Mouse (Mus musculus) gastrocnemius, postnatal 36 days (tissue): ENCODE measurements around the gene Slc36a2. TPM values are rescaled to one million over a fixed set of nuclear protein-coding genes. Genes with fewer than 3 reads are reported as not detected.

ENCODE experiments used
- DNase-seq, 2 experiments: peaks; one replicate each; pipeline ENCODE4 v3.0.0; 2022
- intact Hi-C: fragments of 180-260 bp; cut with DNase I; formaldehyde crosslinking; loops from one replicate; pipeline ENCODE4 v1.15.1; 2025
- long read RNA-seq, 2 experiments: library from polyadenylated mRNA; stranded (forward); transcript quantifications; one replicate each; pipeline ENCODE4 v2.0.0; 2021
- total RNA-seq, 2 experiments: library from RNA; stranded (reverse); gene quantifications; 2 replicates each; pipeline ENCODE4 v1.2.3; 2021

Slc36a2 gene
- 1 to 10 TPM in 1 of 2 experiments, under 1 TPM in 1; 0.59 to 1.5 TPM for total RNA-seq
- long read RNA-seq, experiment 1, result 0 reads
- long read RNA-seq, experiment 2, result 0 reads

DNA sequence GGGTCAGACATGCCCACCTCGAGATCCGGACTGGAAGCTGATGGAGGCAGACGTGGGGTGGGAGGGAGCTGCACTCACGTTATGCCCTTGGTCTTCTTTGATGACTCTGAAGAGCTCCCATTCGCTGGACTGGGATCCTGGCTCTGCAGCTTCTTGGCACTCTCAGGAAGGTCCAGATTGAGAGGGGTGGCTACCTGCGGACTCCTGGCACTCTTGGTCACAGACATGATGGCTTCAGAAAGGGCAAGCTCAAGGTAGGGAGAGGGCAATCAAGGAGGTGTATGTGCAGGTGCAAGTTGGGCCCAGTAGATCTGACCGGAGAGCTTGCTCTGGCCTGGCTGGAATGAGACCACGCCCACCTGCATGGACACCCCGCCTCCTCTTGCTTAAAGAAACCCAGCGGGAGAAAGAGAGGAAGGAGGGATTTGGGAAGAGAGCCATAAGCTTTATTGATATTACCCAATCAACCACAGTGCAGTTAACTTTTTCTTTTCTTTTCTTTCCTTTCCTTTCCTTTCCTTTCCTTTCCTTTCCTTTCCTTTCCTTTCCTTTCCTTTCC, at the start of gene Slc36a2:
Slc36a2 (minus strand) TSS at position 345 of the 559 bp plus-strand sequence.
- no peak for DNase-seq
- intact Hi-C loops, result no loop called here

DNA sequence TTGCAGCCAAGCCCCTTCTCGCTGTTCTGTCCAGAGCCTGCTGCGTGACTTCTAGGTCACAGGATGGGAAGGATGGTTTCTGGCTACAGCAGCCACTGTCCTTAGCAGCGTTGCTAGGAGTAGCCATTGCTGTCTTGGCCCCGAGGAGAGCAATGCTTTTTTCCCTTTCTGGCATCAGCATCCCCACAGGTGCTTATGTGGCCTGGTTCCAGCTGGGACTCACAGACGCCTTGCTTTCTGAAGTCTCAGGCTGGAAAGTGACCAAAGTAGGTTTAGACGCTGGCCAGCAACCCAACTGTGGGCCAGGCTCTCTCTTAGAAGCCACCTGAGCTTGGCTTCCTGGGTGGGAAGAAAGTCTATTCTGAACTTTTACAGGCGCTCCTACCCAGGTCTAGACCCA, 49.4 kb upstream of the Slc36a2 start:
- intact Hi-C loops, result no loop called here

DNA sequence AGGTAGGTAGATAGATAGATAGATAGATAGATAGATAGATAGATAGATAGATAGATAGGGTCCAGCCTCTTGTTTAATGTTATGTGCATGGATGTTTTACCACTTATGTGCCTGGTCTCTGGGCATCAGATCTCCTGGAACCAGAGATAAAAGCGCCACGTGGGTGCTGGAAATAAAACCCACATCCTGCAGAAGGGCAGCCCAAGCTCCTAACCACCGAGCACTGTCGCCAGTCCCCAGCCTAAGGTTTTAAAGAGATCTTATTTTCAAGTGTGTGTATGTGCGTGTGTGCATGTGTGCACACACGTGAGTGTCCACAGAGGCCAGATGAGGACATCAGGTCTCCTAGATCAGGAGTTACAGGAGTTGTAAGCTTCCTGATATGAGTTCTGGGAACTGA, 46.2 kb upstream of the Slc36a2 start:
- intact Hi-C loops, result no loop called here
- DNase-seq, result no peak

More for the DNA sequence above, 49.4 kb upstream of the Slc36a2 start:
- DNase-seq, result no peak

DNA sequence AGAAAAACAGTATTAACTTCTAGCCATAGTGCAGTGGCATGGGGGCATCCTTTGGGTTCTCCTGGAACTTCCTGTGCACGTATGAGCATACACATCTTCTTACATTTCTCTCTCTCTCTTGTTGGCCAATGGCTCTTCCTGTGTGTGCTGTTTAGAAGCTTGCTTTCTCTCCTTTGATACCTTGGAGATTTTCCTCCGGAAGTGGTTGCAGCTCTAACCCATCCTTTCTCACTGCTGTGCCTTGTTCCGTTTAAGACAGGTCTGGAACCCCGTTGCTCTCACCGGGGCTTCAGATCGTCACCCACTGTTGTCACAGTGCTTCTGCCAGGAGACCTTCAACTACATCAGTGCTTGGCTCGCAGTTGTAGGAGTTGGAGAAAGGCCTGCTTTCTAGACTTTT, 36.4 kb upstream of the Slc36a2 start:
- intact Hi-C loops, result no loop called here

DNA sequence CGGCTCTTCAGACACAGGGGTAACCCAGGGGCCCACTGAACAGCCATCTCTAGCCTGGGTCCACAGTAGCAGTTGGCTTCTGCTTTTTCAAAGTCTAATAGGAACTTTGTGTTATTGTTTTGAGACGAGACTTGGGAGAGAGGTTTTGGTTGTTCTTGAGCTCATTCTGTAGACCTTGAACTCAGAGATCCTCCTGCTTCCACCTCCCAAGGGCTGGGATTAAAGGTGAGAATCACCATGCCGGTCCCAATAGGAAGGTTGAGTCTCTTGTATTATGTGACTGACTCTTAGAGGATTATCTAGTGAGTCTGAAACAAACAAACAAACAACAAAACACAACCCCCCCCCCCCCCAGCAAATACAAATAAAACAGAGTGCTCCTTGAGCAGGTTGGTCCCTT, 33.6 kb upstream of the Slc36a2 start:
- intact Hi-C loops, result no loop called here
- no peak for DNase-seq

More for the DNA sequence above, 36.4 kb upstream of the Slc36a2 start:
- peak in 1 of 2 experiments; percentile 0 for DNase-seq

DNA sequence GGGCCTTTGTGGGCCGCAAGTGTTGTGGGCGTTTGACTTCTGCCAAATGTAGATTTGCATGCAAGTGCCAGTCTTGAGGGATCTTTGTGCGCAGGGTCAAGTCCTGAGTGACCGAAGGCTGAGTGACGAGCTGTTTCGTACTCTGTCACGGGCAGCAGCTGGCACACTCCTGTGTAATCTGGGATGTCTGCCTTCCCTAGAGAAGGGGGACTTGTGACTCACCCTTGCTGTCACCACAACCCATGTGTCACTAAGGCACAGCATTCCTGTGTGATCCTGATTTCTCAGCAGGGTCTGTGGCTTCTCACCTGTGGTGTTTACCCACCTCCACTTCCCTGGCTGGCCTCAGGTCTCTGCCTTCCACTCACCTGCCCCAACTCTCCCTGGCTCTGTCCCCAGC, 33.0 kb upstream of the Slc36a2 start:
- peak in 1 of 2 experiments; percentile 2 for DNase-seq
- intact Hi-C loops, result no loop called here

DNA sequence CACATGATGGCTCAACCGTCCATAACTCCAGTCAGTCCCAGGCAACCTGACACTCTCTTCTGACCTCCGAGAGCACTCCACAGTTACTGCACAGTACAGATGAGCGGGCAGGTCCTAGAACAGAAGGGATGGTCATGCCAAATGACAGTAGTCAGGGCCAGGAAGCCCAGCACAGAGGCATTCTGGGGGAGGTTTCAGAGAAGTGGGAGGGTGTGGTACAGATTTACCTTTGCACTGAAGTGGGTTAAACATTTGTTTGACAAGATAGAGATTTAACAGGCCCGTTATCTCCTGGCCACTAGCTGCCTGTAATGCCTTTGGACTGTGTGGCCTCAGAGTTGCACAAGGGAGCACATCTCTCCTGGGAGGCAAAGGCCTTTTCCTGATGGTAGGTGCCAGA, 32.5 kb upstream of the Slc36a2 start:
- no peak for DNase-seq
- intact Hi-C loops, result no loop called here

DNA sequence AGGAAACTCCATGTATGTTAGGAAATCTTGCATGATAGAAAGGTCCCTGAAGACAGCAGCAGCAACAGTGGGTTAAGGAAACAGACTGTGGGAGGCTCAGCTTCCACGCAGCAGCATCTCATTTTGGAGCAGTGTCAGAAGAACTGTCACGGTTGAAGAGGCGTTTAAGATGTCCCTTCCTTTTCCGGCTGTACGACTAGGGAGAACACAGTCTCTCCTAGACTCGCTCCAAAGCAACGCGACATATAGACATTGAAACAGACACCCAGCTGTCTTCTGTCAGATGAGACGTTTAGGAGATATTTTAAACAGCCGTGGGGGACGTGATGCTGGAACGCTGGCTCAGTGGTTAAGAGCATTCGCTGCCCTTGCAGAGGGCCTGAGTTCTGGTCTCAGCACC, 32.0 kb upstream of the Slc36a2 start:
- intact Hi-C loops, result no loop called here
- no peak for DNase-seq

DNA sequence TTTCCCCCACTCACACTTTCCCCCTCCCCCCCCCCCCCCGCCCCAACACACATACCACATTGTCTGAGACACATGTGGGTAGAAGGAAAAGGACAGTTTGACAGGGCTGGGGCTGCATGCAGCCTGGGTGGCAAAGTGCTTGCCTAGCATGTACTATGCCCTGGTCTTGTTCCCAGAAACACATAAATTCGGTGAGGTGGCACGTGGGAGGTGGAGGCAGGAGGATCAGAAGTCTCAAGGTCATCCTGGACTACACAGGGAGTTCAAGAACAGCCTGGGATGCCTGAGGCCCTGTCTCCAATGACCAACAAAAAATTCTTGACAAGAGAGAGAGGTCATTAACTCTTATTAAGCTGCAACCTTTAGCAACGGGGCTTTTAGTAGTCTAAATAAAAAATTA, 31.2 kb upstream of the Slc36a2 start:
- no peak for DNase-seq
- intact Hi-C loops, result no loop called here

DNA sequence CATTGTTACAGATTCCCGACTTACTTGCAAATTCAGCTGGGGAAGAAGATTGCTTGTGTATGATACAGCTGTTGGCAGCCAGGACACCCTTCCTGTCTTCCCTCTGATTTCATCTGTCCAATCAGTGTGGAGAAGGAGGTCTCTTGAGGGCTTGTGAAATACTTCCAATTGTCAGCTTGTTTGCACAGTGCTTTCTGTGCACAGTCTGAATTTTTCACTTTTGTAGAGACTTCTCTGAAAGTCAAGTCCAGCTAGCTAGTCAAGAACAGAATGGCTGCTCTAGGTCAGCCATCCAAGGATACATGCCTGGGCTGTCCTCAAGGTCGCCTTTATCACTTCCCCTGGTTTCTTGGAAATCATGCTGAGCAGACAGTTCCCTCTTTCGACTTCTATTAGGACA, 30.1 kb upstream of the Slc36a2 start:
- intact Hi-C loops, result no loop called here

DNA sequence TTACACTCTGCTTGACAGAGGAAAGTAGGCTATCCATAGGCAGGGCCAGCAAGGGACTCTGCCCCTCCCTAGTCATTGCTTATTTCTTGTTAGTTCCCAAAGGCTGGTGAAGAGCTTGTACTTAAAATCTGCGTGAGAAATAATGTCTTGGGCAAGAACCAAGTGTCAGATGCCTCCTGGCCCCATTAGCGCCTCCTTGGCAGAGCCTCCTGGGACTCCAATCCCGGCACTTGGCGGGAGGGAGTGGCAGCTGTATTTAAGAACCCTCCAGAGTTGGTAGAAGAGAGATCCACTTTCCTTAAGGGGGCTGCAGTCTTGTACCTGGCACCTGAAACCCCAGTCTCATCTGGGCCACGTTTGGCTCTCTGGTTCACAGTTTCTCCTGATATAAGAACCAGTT, 29.3 kb upstream of the Slc36a2 start:
- no peak for DNase-seq
- intact Hi-C loops, result no loop called here

More for the DNA sequence above, 30.1 kb upstream of the Slc36a2 start:
- no peak for DNase-seq

DNA sequence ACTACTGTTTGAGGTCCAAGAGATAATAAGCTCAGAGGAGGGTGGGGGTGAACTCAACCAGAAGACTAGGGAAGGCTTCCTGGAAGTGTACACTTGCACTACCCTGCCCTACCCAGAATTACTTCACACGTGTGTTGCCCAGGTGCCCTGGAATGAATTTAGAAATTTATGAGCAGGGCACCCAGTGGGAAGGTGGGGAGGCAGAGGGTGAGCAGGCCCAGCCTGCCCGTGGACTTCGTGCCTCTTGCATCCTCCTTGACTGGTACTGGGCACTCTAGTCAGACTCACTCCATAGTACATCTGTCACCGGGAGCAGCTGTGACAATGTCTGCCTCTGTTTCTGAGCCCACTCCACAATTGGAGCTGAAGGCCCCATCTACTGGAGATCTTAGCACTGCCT, 28.6 kb upstream of the Slc36a2 start:
- intact Hi-C loops, result no loop called here
- no peak for DNase-seq

DNA sequence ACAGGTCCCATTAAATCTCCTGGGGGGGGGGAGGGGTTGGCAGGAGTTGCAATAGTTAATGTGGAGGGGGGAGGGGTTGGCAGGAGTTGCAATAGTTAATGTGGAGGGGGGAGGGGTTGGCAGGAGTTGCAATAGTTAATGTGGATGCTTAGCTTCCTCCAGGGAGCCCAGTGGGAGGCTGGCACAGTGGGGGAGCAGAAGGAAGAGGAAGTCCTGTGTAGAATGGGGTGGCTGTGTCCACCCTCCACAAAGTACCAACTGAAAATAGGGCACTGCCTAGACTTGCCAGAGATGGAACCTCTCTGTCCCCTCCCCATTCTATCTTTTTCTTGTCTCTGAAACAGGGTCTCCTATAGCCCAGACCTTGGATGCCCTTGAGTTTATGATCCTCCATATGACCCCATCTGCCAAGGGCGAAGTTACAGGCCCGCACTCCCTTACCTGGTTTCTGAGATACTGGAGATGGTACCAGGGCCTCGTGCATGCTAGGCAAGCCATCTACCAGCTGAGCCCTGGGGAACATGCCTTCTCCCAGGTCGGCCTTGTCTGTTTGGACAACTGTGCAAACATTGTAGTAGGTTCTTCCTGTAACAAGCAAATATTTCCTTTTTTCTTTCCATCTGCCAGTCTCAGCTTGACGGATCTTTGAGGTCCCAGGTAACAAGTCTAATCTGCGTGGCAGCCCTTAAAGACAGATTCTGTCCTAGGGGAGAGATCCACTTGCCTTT, 24.9 kb upstream of the Slc36a2 start:
- DNase-seq, result no peak
- intact Hi-C loops, result no loop called here

DNA sequence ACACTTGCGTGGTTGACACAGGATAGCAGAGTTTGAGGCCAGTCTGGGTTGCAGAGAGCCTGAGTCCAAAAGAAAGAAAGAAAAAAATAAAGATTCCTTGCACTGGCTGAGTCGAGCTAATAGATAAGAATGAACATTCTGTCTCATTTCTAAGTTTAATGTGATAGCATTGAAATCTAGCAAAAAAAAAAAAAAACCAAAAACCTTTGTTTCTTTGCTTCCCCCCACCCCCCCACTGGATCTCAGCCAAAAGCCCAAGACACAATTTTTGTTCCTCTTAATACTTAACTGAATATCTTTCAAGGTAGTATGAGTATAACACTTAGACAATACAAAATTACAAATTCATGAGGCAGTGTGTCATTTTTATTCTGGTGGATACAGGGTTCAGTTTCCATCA, 24.2 kb upstream of the Slc36a2 start:
- DNase-seq, result no peak
- intact Hi-C loops, result no loop called here

DNA sequence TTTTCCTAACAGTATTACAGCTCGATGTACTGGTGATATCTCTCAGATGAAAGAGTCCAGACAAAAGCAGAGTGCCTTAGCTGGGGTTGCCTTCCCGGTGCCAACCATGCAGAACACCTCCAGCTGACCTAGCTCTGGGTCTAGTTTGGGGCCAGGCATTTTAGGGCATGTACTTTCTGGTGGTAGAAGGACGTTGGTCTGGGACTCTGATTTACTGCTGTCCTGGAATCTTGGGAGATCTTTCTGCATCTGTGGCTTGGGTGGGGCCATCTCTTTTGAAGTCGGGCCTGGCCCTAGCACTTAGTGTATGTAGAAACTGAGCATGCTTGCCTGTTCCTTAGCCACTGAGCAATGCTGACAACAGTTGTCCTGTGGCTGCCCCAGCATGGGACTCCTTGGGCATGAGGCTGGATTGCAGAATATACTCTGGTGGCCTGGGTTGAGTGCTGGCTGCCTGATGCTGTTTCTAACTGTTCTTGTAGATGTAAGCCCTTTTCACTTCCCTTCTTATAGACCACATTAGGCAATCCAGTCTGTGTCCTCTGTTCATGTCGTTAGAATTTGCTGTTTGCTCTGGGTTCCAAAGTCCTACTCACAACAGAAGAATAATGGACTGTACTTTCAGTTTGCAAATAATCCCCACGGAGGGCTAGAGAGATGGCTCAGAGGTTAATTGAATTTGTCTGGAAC, 23.3 kb upstream of the Slc36a2 start:
- intact Hi-C loops, result no loop called here
- DNase-seq, result no peak

DNA sequence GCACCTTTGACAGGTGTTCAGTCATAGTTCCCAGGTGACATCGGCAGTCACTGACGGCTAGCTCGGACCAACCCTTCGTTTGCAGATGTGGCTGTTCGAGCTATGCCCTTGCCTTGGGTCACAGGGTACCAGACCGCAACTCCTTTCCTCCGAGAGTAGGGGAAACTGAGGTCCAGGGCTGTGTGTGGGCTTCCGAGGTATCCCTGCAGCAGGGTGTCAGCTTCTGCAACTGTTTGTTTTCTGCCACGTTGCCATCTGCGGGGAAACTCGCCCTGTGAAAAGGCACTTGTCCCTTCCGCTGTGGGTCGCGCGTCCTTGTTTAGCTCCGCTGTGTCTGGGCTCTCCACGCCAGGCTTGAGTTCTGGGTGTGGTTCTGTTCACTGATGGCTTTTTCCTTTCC, 19.7 kb upstream of the Slc36a2 start:
- intact Hi-C loops, result loop anchor here (2.0 to 5.0 kb wide), 4 partner anchors 33 to 243 kb away; no protein-coding TSS in a partner anchor
- DNase-seq, result peak in 1 of 2 experiments; percentile 24

DNA sequence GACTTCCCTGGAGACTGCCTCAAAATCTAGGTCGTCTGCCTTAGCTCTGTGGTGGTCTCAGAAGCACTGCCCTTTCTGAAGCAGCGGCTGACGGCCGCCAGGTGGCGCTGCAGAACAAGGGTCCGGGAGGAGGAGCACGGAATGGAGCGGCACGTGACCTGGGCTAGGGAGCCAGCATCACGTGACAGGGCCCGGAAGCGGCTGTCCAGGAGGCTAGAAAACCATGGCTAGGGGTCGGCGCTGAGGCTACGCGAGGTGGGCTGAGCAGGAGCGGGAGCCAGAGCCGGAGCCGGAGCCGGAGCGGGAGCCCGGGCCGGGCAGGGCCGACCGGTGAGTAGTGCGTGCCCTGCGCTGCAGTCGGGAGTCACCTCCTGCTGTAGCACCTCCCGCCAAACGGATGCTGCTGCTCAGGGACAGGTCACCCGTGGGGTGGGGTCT, 19.3 kb upstream of the Slc36a2 start, which contains the start of gene Slc36a1:
Slc36a1 (plus strand) TSS at position 192 of the 438 bp plus-strand sequence.
- DNase-seq, result peak; percentile 92 to 95
- intact Hi-C loops, result loop anchor here (2.0 to 5.0 kb wide), 4 partner anchors 33 to 243 kb away; no protein-coding TSS in a partner anchor

DNA sequence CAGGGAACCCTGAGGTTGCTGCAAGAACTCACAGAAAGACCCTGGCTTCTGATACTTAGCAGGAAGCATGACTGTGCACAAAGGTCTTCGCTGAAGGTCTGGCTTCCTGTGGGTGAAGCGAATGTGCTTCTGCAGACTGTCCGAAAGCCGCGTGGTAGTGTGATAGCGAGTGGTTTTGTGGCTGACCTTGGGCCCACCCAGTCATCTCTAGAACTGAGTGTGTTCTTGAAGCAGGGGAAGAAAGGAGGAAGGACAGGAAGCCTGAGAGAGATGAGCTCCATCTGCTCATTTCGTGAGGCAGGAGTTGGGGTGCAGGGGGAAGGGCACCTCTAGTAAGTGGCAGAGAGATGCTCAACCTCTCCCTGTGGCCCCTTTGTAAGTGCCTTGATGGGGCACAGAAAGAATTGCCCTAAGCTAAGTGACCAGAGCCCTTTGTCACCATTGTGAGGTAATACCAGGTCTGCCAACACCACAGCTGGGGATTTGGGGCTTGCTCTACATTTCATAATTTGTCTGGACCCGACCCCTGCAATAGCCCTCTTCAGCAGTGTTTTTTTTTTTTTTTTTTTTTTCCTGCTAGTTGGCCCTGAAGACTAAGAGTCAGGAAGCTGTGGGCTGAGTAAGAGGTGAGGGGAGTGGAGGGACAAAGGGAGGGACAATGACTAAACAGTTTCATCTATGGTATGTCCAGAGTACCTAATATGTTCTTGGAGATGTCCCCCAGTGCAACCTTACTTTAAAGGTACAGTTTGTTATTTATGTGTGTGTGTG, 13.0 kb upstream of the Slc36a2 start:
- intact Hi-C loops, result no loop called here
- DNase-seq, result no peak

DNA sequence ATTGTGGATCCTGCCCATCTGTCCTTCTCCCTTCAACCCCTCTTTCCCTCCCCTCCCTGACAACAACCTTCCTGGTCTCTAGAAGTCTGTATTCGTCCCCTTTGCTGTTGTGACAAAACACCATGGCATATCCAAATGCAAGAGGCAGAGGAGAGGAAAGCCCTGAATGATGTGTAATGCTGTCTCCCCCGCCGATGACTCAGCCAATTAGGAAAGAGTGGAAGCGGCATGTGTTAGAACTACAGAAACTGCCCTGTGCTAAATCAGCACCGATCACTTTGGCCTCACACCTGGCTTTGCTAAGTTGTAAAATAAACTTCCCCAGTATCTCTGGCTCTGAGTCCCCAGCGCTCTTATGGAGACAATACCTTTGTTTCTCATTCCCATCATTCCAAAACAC, 12.2 kb upstream of the Slc36a2 start:
- DNase-seq, result no peak
- intact Hi-C loops, result no loop called here

DNA sequence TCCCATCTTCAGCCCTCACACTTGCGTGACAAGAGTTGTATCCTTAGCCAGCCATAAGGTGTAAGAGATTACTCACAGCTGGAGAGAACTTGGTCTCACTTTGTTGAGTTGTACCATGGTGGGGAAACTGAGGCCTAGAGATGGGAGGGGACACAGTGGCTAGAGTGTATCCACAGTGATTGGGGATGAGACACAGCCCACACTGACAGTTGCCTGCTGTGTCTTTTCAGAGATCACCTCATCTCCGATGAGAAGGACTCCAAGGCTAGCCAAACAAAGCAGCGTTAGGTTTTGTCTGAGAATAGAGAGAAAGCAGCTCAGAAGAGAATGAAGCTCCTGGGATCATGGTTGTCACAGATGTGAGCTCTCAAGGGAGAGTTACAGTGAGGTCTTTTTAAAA, 5.3 kb upstream of the Slc36a2 start:
- no peak for DNase-seq
- intact Hi-C loops, result no loop called here

DNA sequence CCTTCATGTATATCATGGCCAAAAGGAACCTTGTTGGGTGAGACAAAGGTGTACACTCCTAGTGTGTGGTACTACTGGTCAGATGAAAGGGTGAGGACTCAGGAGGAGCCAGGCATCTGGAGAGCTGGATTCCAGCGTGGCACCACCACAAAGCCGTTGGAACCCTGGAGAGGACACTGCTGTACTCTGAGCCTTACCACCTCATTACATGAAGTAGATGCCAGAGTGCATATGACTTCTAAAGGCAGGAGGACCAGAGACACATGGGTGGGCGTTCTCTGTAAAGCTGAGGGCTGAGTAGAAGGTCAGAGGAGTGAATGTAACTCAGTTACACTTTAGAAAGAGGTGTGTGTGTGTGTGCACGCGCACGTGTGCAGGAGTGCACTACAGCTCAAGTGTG, 2.9 kb upstream of the Slc36a2 start:
- intact Hi-C loops, result no loop called here
- no peak for DNase-seq
